Mouse (Mus musculus): Measurements from ENCODE around the gene Tmem255b.

DNA sequence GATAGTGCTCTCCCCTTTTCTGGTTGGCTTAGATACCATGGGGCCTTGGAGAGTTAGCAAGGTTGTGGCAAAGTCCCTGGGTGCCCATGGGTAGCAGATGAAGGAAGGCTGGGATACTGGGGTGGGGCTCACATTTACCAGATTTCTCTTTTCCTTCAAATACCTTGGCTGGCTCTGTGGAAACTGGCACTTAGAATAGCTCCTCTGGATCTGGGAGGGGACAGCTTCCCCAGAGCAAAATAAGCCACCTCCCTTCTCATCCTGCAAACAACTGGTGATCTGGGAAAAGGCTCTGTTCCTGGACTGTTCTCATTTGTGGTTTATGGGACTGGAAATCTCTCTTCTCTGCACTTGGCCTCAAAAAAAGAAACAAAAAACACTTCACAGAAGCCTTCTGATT lies 4.1 kb upstream of the Tmem255b start:
- no peak for TF ChIP-seq CTCF (IDR thresholded peaks at IDR 0.05; ENCODE audit: extremely low read depth, insufficient read depth, low read length)
- no peak for TF ChIP-seq POLR2A (IDR thresholded peaks at IDR 0.05; ENCODE audit: extremely low read depth, insufficient read depth, low read length)
